Comparison of ENCODE assay signal across 8 mouse cellular contexts in the genomic region with DNA sequence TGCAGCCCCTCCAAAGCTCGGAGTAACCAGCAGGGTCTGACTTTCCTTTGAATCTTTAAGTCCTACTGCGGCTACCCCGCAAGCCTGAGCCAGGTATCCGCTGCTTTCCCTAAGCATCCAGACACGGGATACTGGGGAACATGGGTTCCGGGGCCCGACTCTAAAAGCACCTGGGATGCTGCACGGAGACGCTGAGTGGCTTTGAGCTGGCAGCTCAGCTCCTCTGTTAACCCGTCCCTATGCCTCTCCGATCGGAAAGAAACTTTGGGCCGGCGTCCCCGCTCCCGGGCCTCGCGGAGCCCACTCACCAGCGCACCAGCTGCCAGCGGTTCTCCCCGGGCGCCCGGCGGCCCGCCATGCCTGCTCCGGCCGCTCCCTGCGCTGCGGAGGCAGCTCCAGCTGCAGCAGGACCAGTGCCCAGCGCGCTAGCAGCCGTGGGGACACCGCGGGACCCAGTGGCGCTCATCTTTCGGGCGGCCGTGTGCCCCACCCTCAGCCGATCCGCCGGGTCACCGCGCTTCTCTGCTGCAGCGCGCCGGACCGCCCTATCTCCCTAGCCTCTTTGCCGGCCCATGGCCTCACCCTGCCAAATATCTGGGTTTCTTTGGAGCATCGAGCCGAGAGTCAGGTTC. TPM values are rescaled to one million over a fixed set of nuclear protein-coding genes. Genes with fewer than 3 reads are reported as not detected.
DNase-seq lines count a peak whose midpoint lies in the region; ATAC-seq and TF ChIP-seq lines count a peak whose summit lies in the region.

Gene Rap1gap2, minus strand, starts transcription at position 371 of the 632 bp plus-strand sequence.

- peaks cover 64% of the 10 kb centered on the region for H3K27me3 ChIP-seq in embryonic facial prominence, embryonic 13.5 days
- H3K27me3 ChIP-seq in limb, embryonic 11.5 days (ENCODE audit: control insufficient read depth, insufficient read depth, low read length) = peaks cover 27% of the 10 kb centered on the region
- H3K27me3 ChIP-seq in neural tube, embryonic 14.5 days (ENCODE audit: control insufficient read depth, insufficient read depth, low read length) = peaks cover 19% of the 10 kb centered on the region

- H3K9ac ChIP-seq in ES-E14 (ENCODE audit: insufficient read depth, low read depth, low read length, poor library complexity, severe bottlenecking) = peak within 1 kb of the TSS; percentile 55
- no peak within 1 kb of the TSS for H3K9ac ChIP-seq in embryonic facial prominence, embryonic 13.5 days
- no peak within 1 kb of the TSS for H3K9ac ChIP-seq in limb, embryonic 11.5 days (ENCODE audit: low read length)
- peak within 1 kb of the TSS; percentile 53 for H3K9ac ChIP-seq in neural tube, embryonic 14.5 days (replicated peaks; ENCODE audit: low read depth, low read length)

- no peak for ATAC-seq in embryonic facial prominence, embryonic 13.5 days (ENCODE audit: insufficient number of reproducible peaks, insufficient read depth, low FRiP score, low TSS enrichment, low read depth)
- 0 out of 4 replicates have a peak, but pooled peaks have one; percentile 17 to 21 for ATAC-seq in hematopoietic stem cell, adult 5-6 weeks (replicated peaks in 1 of 2; ENCODE audit: insufficient read depth in 1 of 2, low FRiP score in 2 of 2, low TSS enrichment in 1 of 2, low read depth in 1 of 2, poor library complexity in 2 of 2, severe bottlenecking in 2 of 2)
- ATAC-seq in limb, embryonic 11.5 days (ENCODE audit: insufficient number of reproducible peaks, low FRiP score, low TSS enrichment, low read depth) = no peak
- peak; percentile 34; the same call in 1 of the 2 replicates for ATAC-seq in neural tube, embryonic 14.5 days (ENCODE audit: low read depth)
- ATAC-seq in activated CD4-positive, CD25-positive, alpha-beta regulatory T cell, adult 4 months = no peak

- in situ Hi-C loops in ES-E14 (cut with MboI; ENCODE audit: low sequenced_read_pairs in 2 of 2, unreplicated experiment in 2 of 2) = no loop called here

- H3K4me2 ChIP-seq in embryonic facial prominence, embryonic 13.5 days = peak within 1 kb of the TSS; percentile 66
- peak within 1 kb of the TSS; percentile 50 for H3K4me2 ChIP-seq in limb, embryonic 11.5 days (ENCODE audit: low read depth, severe bottlenecking)
- H3K4me2 ChIP-seq in neural tube, embryonic 14.5 days (ENCODE audit: low read depth, low read length) = peak within 1 kb of the TSS; percentile 75

- H3K4me1 ChIP-seq in ES-E14 (ENCODE audit: control insufficient read depth in 2 of 2, insufficient read depth in 2 of 2, low read length in 2 of 2, poor library complexity in 1 of 2) = peaks cover 0 to 16% of the 10 kb centered on the region in 2 experiments; a peak in 3 of 4 replicates
- peaks cover 7% of the 10 kb centered on the region for H3K4me1 ChIP-seq in embryonic facial prominence, embryonic 13.5 days
- peaks cover 5% of the 10 kb centered on the region; the same call in 1 of the 2 replicates for H3K4me1 ChIP-seq in limb, embryonic 11.5 days (ENCODE audit: control insufficient read depth, insufficient read depth, low read length)
- peaks cover 5% of the 10 kb centered on the region for H3K4me1 ChIP-seq in neural tube, embryonic 14.5 days (ENCODE audit: control insufficient read depth, insufficient read depth, low read length)

- H3K27ac ChIP-seq in ES-E14 (ENCODE audit: insufficient read depth, low read depth, low read length, poor library complexity, severe bottlenecking) = peak within 1 kb of the TSS; percentile 48; the same call in 1 of the 2 replicates
- H3K27ac ChIP-seq in embryonic facial prominence, embryonic 13.5 days = no peak within 1 kb of the TSS
- no peak within 1 kb of the TSS for H3K27ac ChIP-seq in limb, embryonic 11.5 days (replicated peaks; ENCODE audit: low read depth, low read length)
- H3K27ac ChIP-seq in neural tube, embryonic 14.5 days (ENCODE audit: low read depth, low read length) = no peak within 1 kb of the TSS

- H3K36me3 ChIP-seq in ES-E14 (ENCODE audit: control insufficient read depth, insufficient read depth, low read length, poor library complexity, severe bottlenecking) = no peaks in the 10 kb centered on the region
- H3K36me3 ChIP-seq in embryonic facial prominence, embryonic 13.5 days = no peaks in the 10 kb centered on the region
- H3K36me3 ChIP-seq in limb, embryonic 11.5 days (ENCODE audit: control insufficient read depth, insufficient read depth, low read length) = no peaks in the 10 kb centered on the region
- H3K36me3 ChIP-seq in neural tube, embryonic 14.5 days (ENCODE audit: control insufficient read depth, insufficient read depth, low read length) = no peaks in the 10 kb centered on the region

- peak in 1 of 2 experiments; percentile 32 for DNase-seq in frontal cortex, adult 2 months (ENCODE audit: extremely low spot score in 1 of 2, low spot score in 1 of 2)
- DNase-seq in frontal cortex, postnatal 14 days (ENCODE audit: low spot score in 2 of 2) = no peak
- no peak for DNase-seq in ES-E14 (ENCODE audit: low read depth, low spot score)
- DNase-seq in limb, embryonic 11.5 days (ENCODE audit: low spot score) = peak; percentile 49

- H3K4me3 ChIP-seq in ES-E14 (ENCODE audit: insufficient read depth in 1 of 2, low read depth in 1 of 2, low read length in 2 of 2, poor library complexity in 1 of 2, severe bottlenecking in 1 of 2) = peak within 1 kb of the TSS; percentile 65 to 74
- H3K4me3 ChIP-seq in embryonic facial prominence, embryonic 13.5 days = peak within 1 kb of the TSS; percentile 39
- H3K4me3 ChIP-seq in limb, embryonic 11.5 days (ENCODE audit: low read depth, low read length) = peak within 1 kb of the TSS; percentile 24
- H3K4me3 ChIP-seq in neural tube, embryonic 14.5 days (ENCODE audit: low read depth, low read length) = peak within 1 kb of the TSS; percentile 36

- H3K9me3 ChIP-seq in ES-E14 (ENCODE audit: control insufficient read depth, insufficient read depth, low read depth, low read length) = no peaks in the 10 kb centered on the region
- H3K9me3 ChIP-seq in embryonic facial prominence, embryonic 13.5 days = no peaks in the 10 kb centered on the region
- no peaks in the 10 kb centered on the region for H3K9me3 ChIP-seq in limb, embryonic 11.5 days (ENCODE audit: control insufficient read depth, low read length)
- no peaks in the 10 kb centered on the region for H3K9me3 ChIP-seq in neural tube, embryonic 14.5 days (ENCODE audit: control insufficient read depth, low read length)

- WGBS in embryonic facial prominence, embryonic 13.5 days = under 1% methylated on average over 50 of the region's 50 CpGs
- whole genome bisulfite sequencing in limb, embryonic 11.5 days = under 1% methylated on average over 50 of the region's 50 CpGs
- under 1% methylated on average over 49 of the region's 50 CpGs for WGBS in neural tube, embryonic 14.5 days

TF ChIP-seq in ES-E14, 5 proteins besides CTCF, POLR2A, EP300 and RAD21:
- TF ChIP-seq MAFK (IDR thresholded peaks at IDR 0.05; ENCODE audit: insufficient read depth, low read depth, low read length) (no peak), ZC3H11A (IDR thresholded peaks at IDR 0.05; ENCODE audit: borderline replicate concordance, low read depth, low read length) (no peak), ZNF384 (IDR thresholded peaks at IDR 0.05; ENCODE audit: low read depth, low read length) (no peak), CHD2 (IDR thresholded peaks at IDR 0.05; ENCODE audit: low read depth, low read length) (no peak), HCFC1 (IDR thresholded peaks at IDR 0.05; ENCODE audit: borderline replicate concordance, insufficient read depth, low read length) (no peak)

RNA-seq across cellular contexts. Expression of gene Rap1gap2, which starts in this region (rescaled TPM):
- 114 and 115 TPM in 2 replicates for polyA plus RNA-seq in frontal cortex, adult 2 months (2012; rRNA removed)
- 2.0 and 2.7 TPM in 2 replicates for total RNA-seq in ES-E14 (2012; rRNA removed)
- polyA plus RNA-seq in embryonic facial prominence, embryonic 13.5 days (2015; fragmentation: Nextera tagmentation; extraction: Ambion mirVana) = 1.1 and 1.9 TPM in 2 replicates
- total RNA-seq in hematopoietic stem cell, adult 5-6 weeks (2017) = 2.1 and 3.5 TPM in 2 replicates
- 0.35 and 0.60 TPM in 2 replicates for polyA plus RNA-seq in limb, embryonic 11.5 days (2014; fragmentation: Nextera tagmentation; extraction: Ambion mirVana)
- 9.9 and 12.7 TPM in 2 replicates for polyA plus RNA-seq in neural tube, embryonic 14.5 days (2014; fragmentation: Nextera tagmentation; extraction: Ambion mirVana)
- 1 to 10 TPM; 3.3 to 4.1 TPM for polyA plus RNA-seq in activated CD4-positive, CD25-positive, alpha-beta regulatory T cell, adult 4 months (2017; shearing (Covaris generic))

Comparison
In these comparisons a context has a peak if more than half of its experiments do, and no peak if none do; other contexts are left out.
1. Peak in DNase-seq, H3K4me3 ChIP-seq and H3K4me2 ChIP-seq in limb, embryonic 11.5 days; RNA of the gene not detected or under 1 TPM.
2. H3K9ac ChIP-seq: peak in ES-E14 (single experiment) and neural tube, embryonic 14.5 days (single experiment); none in embryonic facial prominence, embryonic 13.5 days (single experiment) and limb, embryonic 11.5 days (single experiment).
3. ATAC-seq: peak in hematopoietic stem cell, adult 5-6 weeks (2 of 2) and neural tube, embryonic 14.5 days (single experiment); none in embryonic facial prominence, embryonic 13.5 days (single experiment), limb, embryonic 11.5 days (single experiment) and activated CD4-positive, CD25-positive, alpha-beta regulatory T cell, adult 4 months (single experiment).
4. Peak in every context shown above with its lines, with median percentiles within 50 percentile points of each other: H3K4me3 ChIP-seq and H3K4me2 ChIP-seq.